Mouse (Mus musculus): ENCODE results near the gene Art1. TPM values are rescaled to one million over a fixed set of nuclear protein-coding genes. Genes with fewer than 3 reads are reported as not detected.

Gene Art1
- polyA plus RNA-seq, 1 experiment from 2014 or later: 5.0 TPM

- Histone ChIP-seq H3K9me3 (replicated peaks; ENCODE audit: control insufficient read depth, low read length) (no peaks in the 10 kb centered on the region), H3K4me2 (ENCODE audit: low read depth, low read length) (no peak overlapping the region), H3K27ac (ENCODE audit: low read length) (no peak overlapping the region), H3K4me1 (ENCODE audit: control insufficient read depth, insufficient read depth, low read length) (peaks cover 22% of the 10 kb centered on the region), H3K36me3 (ENCODE audit: control insufficient read depth, insufficient read depth) (no peaks in the 10 kb centered on the region), H3K4me3 (ENCODE audit: low read length) (no peak overlapping the region), H3K9ac (ENCODE audit: low read length) (no peak overlapping the region), H3K27me3 (ENCODE audit: control insufficient read depth, insufficient read depth, low read length) (no peaks in the 10 kb centered on the region)
- WGBS: 51% methylated on average over 6 of the region's 6 CpGs
- ATAC-seq (replicated peaks; ENCODE audit: extremely low read depth, insufficient read depth, low FRiP score): no peak
Measured at GRCm38 (mm10) chr7:102102696-102103095, 1.2 kb downstream of the Art1 start.

- Histone ChIP-seq H3K9ac (ENCODE audit: low read length) (no peak overlapping the region), H3K4me3 (ENCODE audit: low read length) (no peak overlapping the region), H3K36me3 (ENCODE audit: control insufficient read depth, insufficient read depth) (no peaks in the 10 kb centered on the region), H3K9me3 (replicated peaks; ENCODE audit: control insufficient read depth, low read length) (no peaks in the 10 kb centered on the region), H3K27ac (ENCODE audit: low read length) (no peak overlapping the region), H3K4me2 (ENCODE audit: low read depth, low read length) (no peak overlapping the region), H3K4me1 (ENCODE audit: control insufficient read depth, insufficient read depth, low read length) (peaks cover 22% of the 10 kb centered on the region), H3K27me3 (ENCODE audit: control insufficient read depth, insufficient read depth, low read length) (no peaks in the 10 kb centered on the region)
- no peak for ATAC-seq (replicated peaks; ENCODE audit: extremely low read depth, insufficient read depth, low FRiP score)
- 58% methylated on average over 2 of the region's 2 CpGs for WGBS
Measured at GRCm38 (mm10) chr7:102103555-102103954, 2.0 kb downstream of the Art1 start.

GRCm38 (mm10) chr7:102104126-102104525, 2.6 kb downstream of the Art1 start:
- Histone ChIP-seq H3K4me3 (ENCODE audit: low read length) (no peak overlapping the region), H3K27me3 (ENCODE audit: control insufficient read depth, insufficient read depth, low read length) (no peaks in the 10 kb centered on the region), H3K27ac (ENCODE audit: low read length) (no peak overlapping the region), H3K9ac (ENCODE audit: low read length) (no peak overlapping the region), H3K4me2 (ENCODE audit: low read depth, low read length) (no peak overlapping the region), H3K36me3 (ENCODE audit: control insufficient read depth, insufficient read depth) (no peaks in the 10 kb centered on the region), H3K4me1 (ENCODE audit: control insufficient read depth, insufficient read depth, low read length) (peaks cover 22% of the 10 kb centered on the region), H3K9me3 (replicated peaks; ENCODE audit: control insufficient read depth, low read length) (no peaks in the 10 kb centered on the region)
- 57% methylated on average over 5 of the region's 5 CpGs for WGBS
- no peak for ATAC-seq (replicated peaks; ENCODE audit: extremely low read depth, insufficient read depth, low FRiP score)

GRCm38 (mm10) chr7:102106700-102107141, 5.2 kb downstream of the Art1 start:
- Histone ChIP-seq H3K27ac (ENCODE audit: low read length) (no peak overlapping the region), H3K9me3 (replicated peaks; ENCODE audit: control insufficient read depth, low read length) (no peaks in the 10 kb centered on the region), H3K27me3 (ENCODE audit: control insufficient read depth, insufficient read depth, low read length) (no peaks in the 10 kb centered on the region), H3K36me3 (ENCODE audit: control insufficient read depth, insufficient read depth) (no peaks in the 10 kb centered on the region), H3K4me1 (ENCODE audit: control insufficient read depth, insufficient read depth, low read length) (peaks cover 5% of the 10 kb centered on the region; the same call in 1 of the 2 replicates), H3K4me3 (ENCODE audit: low read length) (peak overlapping the region; percentile 44), H3K4me2 (ENCODE audit: low read depth, low read length) (peak overlapping the region; percentile 70), H3K9ac (ENCODE audit: low read length) (peak overlapping the region; percentile 70)
- peak; percentile 43 for ATAC-seq (replicated peaks; ENCODE audit: extremely low read depth, insufficient read depth, low FRiP score)
- WGBS: 9% methylated on average over 23 of the region's 23 CpGs

- H3K4me2 ChIP-seq (ENCODE audit: low read depth, low read length): no peak overlapping the region
- no peak overlapping the region for H3K27ac ChIP-seq (ENCODE audit: low read length)
- no peak overlapping the region for H3K4me3 ChIP-seq (ENCODE audit: low read length)
- 64% methylated on average over 1 of the region's 1 CpGs for WGBS
- peaks cover 5% of the 10 kb centered on the region; the same call in 1 of the 2 replicates for H3K4me1 ChIP-seq (ENCODE audit: control insufficient read depth, insufficient read depth, low read length)
- H3K27me3 ChIP-seq (ENCODE audit: control insufficient read depth, insufficient read depth, low read length): no peaks in the 10 kb centered on the region
- no peaks in the 10 kb centered on the region for H3K36me3 ChIP-seq (ENCODE audit: control insufficient read depth, insufficient read depth)
- no peak for ATAC-seq (replicated peaks; ENCODE audit: extremely low read depth, insufficient read depth, low FRiP score)
- no peak overlapping the region for H3K9ac ChIP-seq (ENCODE audit: low read length)
- no peaks in the 10 kb centered on the region for H3K9me3 ChIP-seq (replicated peaks; ENCODE audit: control insufficient read depth, low read length)
Measured at GRCm38 (mm10) chr7:102108206-102108605, 6.7 kb downstream of the Art1 start.

GRCm38 (mm10) chr7:102109171-102109570, 7.6 kb downstream of the Art1 start, which contains the start of gene Art5:
Gene Art5 (minus strand): TSS chr7:102109489.
- no peak for ATAC-seq (replicated peaks; ENCODE audit: extremely low read depth, insufficient read depth, low FRiP score)
- peaks cover 5% of the 10 kb centered on the region; the same call in 1 of the 2 replicates for H3K4me1 ChIP-seq (ENCODE audit: control insufficient read depth, insufficient read depth, low read length)
- no peaks in the 10 kb centered on the region for H3K36me3 ChIP-seq (ENCODE audit: control insufficient read depth, insufficient read depth)
- 69% methylated on average over 7 of the region's 7 CpGs for WGBS
- no peaks in the 10 kb centered on the region for H3K27me3 ChIP-seq (ENCODE audit: control insufficient read depth, insufficient read depth, low read length)
- H3K9me3 ChIP-seq (replicated peaks; ENCODE audit: control insufficient read depth, low read length): no peaks in the 10 kb centered on the region
- H3K9ac ChIP-seq (ENCODE audit: low read length): no peak within 1 kb of the TSS
- no peak within 1 kb of the TSS for H3K4me3 ChIP-seq (ENCODE audit: low read length)
- no peak within 1 kb of the TSS for H3K27ac ChIP-seq (ENCODE audit: low read length)
- H3K4me2 ChIP-seq (ENCODE audit: low read depth, low read length): no peak within 1 kb of the TSS

- Histone ChIP-seq H3K9me3 (replicated peaks; ENCODE audit: control insufficient read depth, low read length) (no peaks in the 10 kb centered on the region), H3K4me2 (ENCODE audit: low read depth, low read length) (no peak overlapping the region), H3K4me3 (ENCODE audit: low read length) (no peak overlapping the region), H3K27ac (ENCODE audit: low read length) (no peak overlapping the region), H3K4me1 (ENCODE audit: control insufficient read depth, insufficient read depth, low read length) (peaks cover 5% of the 10 kb centered on the region; the same call in 1 of the 2 replicates), H3K27me3 (ENCODE audit: control insufficient read depth, insufficient read depth, low read length) (no peaks in the 10 kb centered on the region), H3K36me3 (ENCODE audit: control insufficient read depth, insufficient read depth) (no peaks in the 10 kb centered on the region), H3K9ac (ENCODE audit: low read length) (no peak overlapping the region)
- WGBS: 82% methylated on average over 4 of the region's 4 CpGs
- ATAC-seq (replicated peaks; ENCODE audit: extremely low read depth, insufficient read depth, low FRiP score): no peak
Measured at GRCm38 (mm10) chr7:102109746-102110145, 8.2 kb downstream of the Art1 start.

GRCm38 (mm10) chr7:102113151-102113729, 11.7 kb downstream of the Art1 start:
- no peaks in the 10 kb centered on the region for H3K4me1 ChIP-seq (ENCODE audit: control insufficient read depth, insufficient read depth, low read length)
- 70% methylated on average over 45 of the region's 45 CpGs for WGBS
- no peak overlapping the region for H3K4me3 ChIP-seq (ENCODE audit: low read length)
- H3K9ac ChIP-seq (ENCODE audit: low read length): no peak overlapping the region
- no peaks in the 10 kb centered on the region for H3K9me3 ChIP-seq (replicated peaks; ENCODE audit: control insufficient read depth, low read length)
- no peaks in the 10 kb centered on the region for H3K27me3 ChIP-seq (ENCODE audit: control insufficient read depth, insufficient read depth, low read length)
- no peak overlapping the region for H3K4me2 ChIP-seq (ENCODE audit: low read depth, low read length)
- no peaks in the 10 kb centered on the region for H3K36me3 ChIP-seq (ENCODE audit: control insufficient read depth, insufficient read depth)
- ATAC-seq (replicated peaks; ENCODE audit: extremely low read depth, insufficient read depth, low FRiP score): no peak
- H3K27ac ChIP-seq (ENCODE audit: low read length): no peak overlapping the region

- Histone ChIP-seq H3K4me2 (ENCODE audit: low read depth, low read length) (no peak within 1 kb of the TSS), H3K4me3 (ENCODE audit: low read length) (no peak within 1 kb of the TSS), H3K9ac (ENCODE audit: low read length) (no peak within 1 kb of the TSS), H3K27me3 (ENCODE audit: control insufficient read depth, insufficient read depth, low read length) (no peaks in the 10 kb centered on the region), H3K9me3 (replicated peaks; ENCODE audit: control insufficient read depth, low read length) (no peaks in the 10 kb centered on the region), H3K27ac (ENCODE audit: low read length) (no peak within 1 kb of the TSS), H3K4me1 (ENCODE audit: control insufficient read depth, insufficient read depth, low read length) (no peaks in the 10 kb centered on the region), H3K36me3 (ENCODE audit: control insufficient read depth, insufficient read depth) (peaks cover 25% of the 10 kb centered on the region)
- ATAC-seq (replicated peaks; ENCODE audit: extremely low read depth, insufficient read depth, low FRiP score): peak; percentile 49; the same call in 1 of the 2 replicates
- WGBS: 36% methylated on average over 7 of the region's 7 CpGs
Measured at GRCm38 (mm10) chr7:102116579-102117331, 15.2 kb downstream of the Art1 start, which contains the start of gene Chrna10. Gene Chrna10 (minus strand): TSS chr7:102116828.
